ENCODE assay signal across 21 mouse cellular contexts in genomic region chr11:74491130-74491529, GRCm38 (mm10).
DNase-seq lines count a peak whose midpoint lies in the region; ATAC-seq and TF ChIP-seq lines count a peak whose summit lies in the region.
"Had no signal": no experiment of that assay in that cellular context is flagged by ENCODE, and none has a peak within 500 bp of the region (broad histone marks: within the 10 kb centered on the region; RNA-seq: fewer than 3 reads in every experiment).

No protein-coding gene starts in this region.

- DNase-seq in liver, adult 2 months (ENCODE audit: extremely low read depth, low read depth, low spot score): peak; percentile 14
- DNase-seq in layer of hippocampus, postnatal 36 days: no peak
- no peak for DNase-seq in left cerebral cortex, adult 11 months (ENCODE audit: low spot score)
- no peak for DNase-seq in cerebellum, postnatal 25 days
- DNase-seq: adrenal gland, adult 8-10 months; adrenal gland, postnatal 25 days; cerebellum, adult 2 months; cerebellum, adult 9-11 months; cerebellum, postnatal 36 days; forebrain, postnatal 0 days; gastrocnemius, postnatal 25 days; heart, postnatal 36 days had no signal

- peaks cover 3% of the 10 kb centered on the region for H3K4me1 ChIP-seq in liver, adult 2 months (ENCODE audit: control insufficient read depth, insufficient read depth, low read length)
- H3K4me1 ChIP-seq in liver, embryonic 12.5 days: peaks cover 31% of the 10 kb centered on the region

- no peaks in the 10 kb centered on the region for H3K36me3 ChIP-seq in liver, adult 2 months (ENCODE audit: control insufficient read depth, insufficient read depth, low read length)
- H3K36me3 ChIP-seq in liver, embryonic 12.5 days: no peaks in the 10 kb centered on the region

- no peak overlapping the region for H3K4me3 ChIP-seq in liver, adult 2 months (ENCODE audit: insufficient read depth, low read depth, low read length)
- no peak overlapping the region for H3K4me3 ChIP-seq in liver, embryonic 12.5 days

- H3K9ac ChIP-seq in liver, adult 2 months (ENCODE audit: low read depth, low read length): no peak overlapping the region
- no peak overlapping the region for H3K9ac ChIP-seq in liver, embryonic 12.5 days
- H3K9ac ChIP-seq: forebrain, postnatal 0 days; hindbrain, embryonic 14.5 days had no signal

- no peaks in the 10 kb centered on the region for H3K27me3 ChIP-seq in liver, adult 2 months (ENCODE audit: control insufficient read depth, insufficient read depth, low read length)
- H3K27me3 ChIP-seq in liver, embryonic 12.5 days (replicated peaks): peaks cover 6% of the 10 kb centered on the region; the same call in 1 of the 2 replicates

- TF ChIP-seq CTCF in liver, adult 2 months (IDR thresholded peaks at IDR 0.05; ENCODE audit: low read depth, low read length): no peak

- H3K27ac ChIP-seq in liver, adult 2 months (replicated peaks; ENCODE audit: insufficient read depth, low read depth, low read length): no peak overlapping the region
- H3K27ac ChIP-seq in liver, embryonic 12.5 days: no peak overlapping the region
- H3K27ac ChIP-seq: hindbrain, embryonic 14.5 days; hindbrain, postnatal 0 days had no signal

- no peak for ATAC-seq in liver, embryonic 12.5 days
- peak; percentile 57 for ATAC-seq in granulocyte monocyte progenitor cell, adult 5-6 weeks (replicated peaks; ENCODE audit: poor library complexity, severe bottlenecking)
- peak; percentile 70 for ATAC-seq in megakaryocyte progenitor cell, adult 5-6 weeks (replicated peaks; ENCODE audit: poor library complexity)
- ATAC-seq: activated CD4-positive, CD25-positive, alpha-beta regulatory T cell, adult 4 months; forebrain, embryonic 14.5 days; forebrain, postnatal 0 days; hindbrain, postnatal 0 days; intestine, postnatal 0 days had no signal

- H3K79me2 ChIP-seq in liver, adult 2 months (ENCODE audit: control insufficient read depth, insufficient read depth, low read length): no peaks in the 10 kb centered on the region

- WGBS in liver, adult 2 months: 91% methylated on average over 4 of the region's 4 CpGs
- WGBS in liver, embryonic 12.5 days (ENCODE audit: insufficient replicate concordance): 42% methylated on average over 4 of the region's 4 CpGs

- H3K9me3 ChIP-seq in liver, embryonic 12.5 days (replicated peaks): no peaks in the 10 kb centered on the region

- no peak overlapping the region for H3K4me2 ChIP-seq in liver, embryonic 12.5 days
- H3K4me2 ChIP-seq: heart, embryonic 11.5 days; hindbrain, embryonic 14.5 days had no signal

- TF ChIP-seq POLR2A in liver, adult 2 months (IDR thresholded peaks at IDR 0.05; ENCODE audit: extremely low read depth, insufficient read depth, low read length): no peak
